Mouse (Mus musculus) frontal cortex, adult 2 months (tissue): ENCODE data around the gene Golph3l. TPM values are rescaled to one million over a fixed set of nuclear protein-coding genes. Genes with fewer than 3 reads are reported as not detected.
"Not testable (repeated sequence)": the region's sequence is repeated elsewhere in the genome, so short reads cannot be mapped to it uniquely, and the experiment has no call there.

Experiments used
- DNase-seq, 2 experiments: peaks; one replicate each; pipeline ENCODE4 v3.0.0; 2022; ENCODE audit warnings: low spot score in 1 of 2; ENCODE audit errors: extremely low spot score in 1 of 2
- polyA plus RNA-seq: library from polyadenylated mRNA; depleted of rRNA; stranded (reverse); fragments of >200 nt; gene quantifications from 2 replicates; pipeline ENCODE4 v1.2.3, GENCODE M21; 2012

Gene Golph3l
- polyA plus RNA-seq, 1 experiment: 16.8 TPM

DNA sequence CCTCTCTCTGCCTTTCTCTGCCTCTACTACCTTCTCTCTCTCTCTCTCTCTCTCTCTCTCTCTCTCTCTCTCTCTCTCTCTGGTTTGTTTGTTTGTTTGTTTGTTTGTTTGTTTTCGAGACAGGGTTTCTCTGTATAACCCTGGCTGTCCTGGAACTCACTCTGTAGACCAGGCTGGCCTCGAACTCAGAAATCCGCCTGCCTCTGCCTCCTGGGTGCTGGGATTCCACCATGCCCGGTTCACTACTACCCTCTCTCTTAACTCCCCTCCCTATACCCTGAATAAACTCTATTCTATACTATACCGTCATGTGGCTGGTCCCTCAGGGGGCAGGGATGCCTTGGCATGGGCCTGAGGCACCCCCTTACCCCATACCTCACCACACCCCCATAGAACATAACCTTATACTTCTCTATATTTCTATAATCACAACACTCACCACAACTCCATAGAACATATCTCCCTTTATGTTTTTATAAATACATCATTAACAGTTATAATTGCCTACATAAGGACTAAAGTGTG is 35.3 kb downstream of the Golph3l start:
- DNase-seq: not testable (repeated sequence)

DNA sequence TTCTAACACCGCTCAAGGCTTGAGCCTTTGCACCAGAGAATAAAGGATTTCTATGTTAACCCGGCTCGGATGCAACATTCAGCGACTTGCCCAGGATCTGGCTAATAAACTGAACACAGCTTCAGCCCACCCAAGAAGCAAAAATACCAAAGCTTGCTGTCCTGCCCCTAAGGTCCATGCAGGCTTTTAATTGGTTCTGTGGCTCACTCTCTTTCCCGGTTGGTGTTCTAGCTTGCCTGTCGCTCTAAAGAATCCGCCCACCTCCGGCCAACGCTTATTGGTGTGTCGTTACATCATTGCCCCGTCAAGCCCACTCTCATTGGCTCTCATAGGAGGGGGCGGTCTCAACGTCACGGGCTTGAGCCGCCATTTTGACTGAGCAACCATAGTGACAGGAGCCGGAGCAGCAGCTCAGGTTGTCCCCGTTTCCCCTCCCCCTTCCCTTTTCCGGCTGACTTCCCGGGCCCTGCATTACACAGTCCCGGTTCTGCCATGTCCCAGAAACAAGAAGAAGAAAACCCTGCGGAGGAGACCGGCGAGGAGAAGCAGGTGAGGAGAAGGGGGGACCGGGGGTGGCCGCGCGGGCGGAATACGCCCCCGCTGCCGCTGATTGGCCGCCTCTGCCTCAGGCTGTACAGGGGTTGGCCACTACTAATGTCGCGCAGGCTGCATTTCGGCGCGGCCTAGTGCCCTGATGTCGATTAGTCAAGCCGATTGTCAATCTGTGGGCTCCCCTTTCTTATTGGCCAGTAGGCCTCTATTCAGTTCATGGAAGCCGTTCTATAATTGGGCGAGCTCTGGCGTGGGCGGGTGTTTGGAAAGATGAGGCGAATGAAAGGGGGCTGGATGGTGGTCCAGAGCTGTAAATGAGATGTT is 36.1 kb downstream of the Golph3l start, which contains the start of gene Ensa:
Ensa (plus strand) TSS at position 366 of the 876 bp plus-strand sequence.
- DNase-seq: peak; percentile 99 to 100

DNA sequence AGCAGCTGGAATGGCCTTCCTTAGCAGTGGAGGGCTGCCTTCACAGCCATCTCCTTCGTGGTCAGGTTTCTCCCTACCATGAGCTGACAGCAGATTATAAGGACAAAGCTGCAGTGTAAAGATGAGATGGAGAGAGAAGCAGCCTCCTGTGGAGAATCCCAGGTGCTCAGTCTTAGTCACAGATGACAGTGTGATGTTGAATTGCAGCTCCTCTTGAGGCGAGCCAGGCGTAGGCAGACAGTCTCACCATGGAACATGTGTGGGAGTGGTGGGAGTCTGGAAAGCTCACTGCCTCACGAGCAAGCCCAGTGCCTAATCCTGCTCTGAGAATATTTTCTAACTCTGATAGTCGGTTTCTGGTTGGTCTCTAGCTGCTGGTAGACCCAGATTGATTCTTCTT is 39.0 kb downstream of the Golph3l start:
- peak; percentile 85 to 88 for DNase-seq

DNA sequence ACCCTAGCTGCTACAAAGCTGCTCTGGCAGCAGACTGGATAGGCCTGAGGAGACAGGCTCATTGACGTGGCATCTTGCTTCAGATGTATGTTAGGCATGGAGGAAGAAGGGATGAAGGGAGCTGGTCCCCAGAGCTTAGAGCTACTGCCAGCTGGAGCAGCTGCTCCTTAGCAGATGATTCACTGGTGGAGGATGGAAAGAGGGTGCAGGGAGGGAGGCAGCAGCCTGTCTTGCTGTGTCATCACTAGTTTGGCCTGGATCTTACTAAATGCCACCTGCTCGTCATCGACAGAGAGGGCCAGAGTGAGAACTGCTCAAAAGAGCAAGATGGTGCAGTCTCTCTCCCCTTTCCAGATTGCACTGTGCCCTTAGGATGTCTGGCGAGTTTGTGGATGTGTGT is 41.0 kb downstream of the Golph3l start:
- peak; percentile 75 to 85 for DNase-seq

DNA sequence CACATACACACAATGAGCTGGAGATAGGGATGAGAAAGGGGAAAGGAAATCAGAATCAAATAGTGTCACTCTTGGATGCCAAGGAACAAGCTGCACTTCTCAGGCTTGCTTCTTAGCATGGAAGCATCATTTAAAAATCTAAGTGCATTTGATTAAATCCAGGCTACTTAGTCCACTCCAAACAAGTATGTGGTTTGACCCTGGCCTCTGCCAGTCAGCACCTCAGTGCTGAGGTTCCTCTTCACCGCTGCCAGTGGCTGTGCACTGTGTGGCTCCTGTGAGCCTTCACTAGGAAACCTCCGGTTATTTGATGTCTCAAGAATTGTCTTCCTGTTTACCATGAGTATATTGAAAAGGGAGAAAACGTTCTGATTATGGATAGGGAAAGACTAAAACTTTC is 42.1 kb downstream of the Golph3l start:
- DNase-seq: no peak

DNA sequence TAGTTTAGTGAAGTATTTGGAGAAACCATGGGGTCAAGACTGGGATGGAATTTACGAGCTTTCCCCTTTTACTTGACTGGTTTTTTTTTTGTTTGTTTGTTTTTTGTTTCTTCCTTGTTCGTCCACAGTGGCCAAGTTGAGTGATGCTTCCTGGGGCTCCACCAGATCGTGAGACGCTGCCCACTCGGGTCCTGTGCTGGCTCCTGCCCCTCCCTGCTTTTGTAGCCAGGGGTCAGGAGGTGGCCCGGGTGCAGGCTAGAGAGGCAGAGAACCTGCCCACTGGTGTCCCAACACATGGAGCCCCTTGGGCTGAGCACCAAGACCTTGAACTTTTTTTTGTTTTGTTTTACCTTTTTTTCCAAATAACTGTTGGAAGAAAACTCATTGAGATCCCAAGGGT is 42.6 kb downstream of the Golph3l start:
- DNase-seq: no peak

DNA sequence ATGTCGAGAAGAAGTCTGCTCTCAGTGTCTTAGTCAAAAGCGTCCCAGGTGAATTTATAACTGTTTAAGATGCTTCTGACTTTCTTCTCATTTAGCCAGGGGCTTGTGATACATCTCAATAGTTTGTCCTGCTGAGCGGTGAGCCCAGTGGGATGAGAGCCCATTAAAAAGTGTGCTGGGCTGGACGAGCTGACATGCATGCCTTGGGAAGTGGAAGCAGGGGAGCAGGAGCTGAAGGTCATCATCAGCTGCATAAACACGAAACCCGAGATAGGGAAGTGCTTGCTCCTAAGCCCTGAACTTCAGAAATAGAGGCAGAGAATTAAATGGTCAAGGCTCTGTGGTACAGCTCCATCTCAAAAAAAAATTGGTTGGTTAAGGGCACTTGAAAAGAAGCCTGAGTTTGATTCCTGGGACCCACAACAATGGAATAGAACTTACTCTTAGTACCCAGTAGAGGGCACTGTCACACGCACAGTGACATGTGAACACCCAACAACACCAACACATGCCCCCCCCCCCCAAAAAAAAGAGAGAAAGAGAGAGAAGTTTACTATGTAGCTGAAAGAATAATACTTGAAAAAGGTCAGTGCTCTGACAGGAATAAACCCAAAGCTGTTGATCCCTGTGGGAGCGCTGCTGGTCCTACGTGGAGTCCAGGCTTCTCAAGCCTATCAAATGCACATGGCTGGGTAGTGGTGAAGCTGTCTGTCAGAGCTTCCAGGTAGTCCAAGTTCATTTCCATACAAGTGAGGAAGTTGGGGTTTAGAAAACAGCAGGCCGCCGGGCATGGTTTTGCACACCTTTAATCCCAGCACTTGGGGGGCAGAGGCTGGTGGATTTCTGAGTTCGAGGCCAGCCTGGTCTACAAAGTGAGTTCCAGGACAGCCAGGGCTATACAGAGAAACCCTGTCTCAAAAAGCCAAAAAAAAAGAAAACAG is 44.2 kb downstream of the Golph3l start:
- DNase-seq: no peak

DNA sequence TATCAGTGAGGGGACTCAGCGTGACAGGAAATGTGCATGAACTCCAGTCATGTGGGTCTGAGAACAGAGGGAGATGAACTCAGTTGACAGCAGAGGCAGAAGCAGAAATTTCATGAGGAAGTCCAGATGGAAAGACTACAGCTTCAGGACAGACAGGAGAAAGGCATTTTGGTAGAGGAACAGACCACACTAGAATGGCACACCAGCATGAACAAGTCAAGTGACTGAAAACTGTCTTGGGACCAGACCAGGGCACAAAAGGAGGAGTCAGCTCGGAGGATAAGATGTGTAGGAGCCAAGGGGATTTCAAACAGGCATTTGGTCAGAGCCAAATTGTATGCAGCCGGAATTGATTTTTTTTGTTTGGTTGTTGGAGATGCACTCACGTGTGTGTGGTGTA is 46.9 kb downstream of the Golph3l start:
- DNase-seq: no peak

DNA sequence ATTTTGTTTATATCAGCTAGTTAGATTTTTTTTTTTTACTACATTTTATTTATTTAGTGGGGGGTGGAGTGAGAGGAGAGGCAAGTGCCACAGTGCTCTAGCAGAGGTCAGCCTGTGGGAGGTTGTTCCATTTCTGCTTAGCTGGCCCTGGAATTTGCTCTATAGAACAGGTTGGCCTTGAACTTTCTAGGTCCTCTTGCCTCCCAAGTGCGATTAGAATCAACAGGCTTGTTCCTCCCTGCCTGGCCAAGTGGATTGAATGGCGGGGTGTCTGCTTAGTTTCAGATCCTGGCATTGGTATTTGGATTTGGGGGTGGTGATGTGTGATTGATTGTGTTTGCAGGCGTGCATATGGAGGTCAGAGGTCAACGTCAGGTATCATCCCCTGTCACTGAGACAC is 47.3 kb downstream of the Golph3l start:
- DNase-seq: no peak

DNA sequence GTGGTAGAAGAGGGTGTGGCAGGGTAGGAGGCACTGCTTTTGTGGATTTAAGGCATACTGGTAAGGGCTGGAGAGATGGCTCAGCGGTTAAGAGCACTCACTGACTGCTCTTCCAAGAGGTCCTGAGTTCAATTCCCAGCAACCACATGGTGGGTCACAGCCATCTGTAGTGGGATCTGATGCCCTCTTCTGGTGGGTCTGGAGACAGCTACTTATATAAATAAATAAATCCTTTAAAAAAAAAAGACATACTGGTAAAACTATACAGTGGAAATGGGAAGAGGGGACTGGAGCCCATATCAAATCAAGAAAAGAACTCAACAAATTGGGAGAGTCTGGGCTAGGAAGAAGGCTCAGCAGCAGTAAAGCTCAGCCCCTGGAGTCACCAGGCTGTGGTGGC is 51.0 kb downstream of the Golph3l start:
- no peak for DNase-seq

DNA sequence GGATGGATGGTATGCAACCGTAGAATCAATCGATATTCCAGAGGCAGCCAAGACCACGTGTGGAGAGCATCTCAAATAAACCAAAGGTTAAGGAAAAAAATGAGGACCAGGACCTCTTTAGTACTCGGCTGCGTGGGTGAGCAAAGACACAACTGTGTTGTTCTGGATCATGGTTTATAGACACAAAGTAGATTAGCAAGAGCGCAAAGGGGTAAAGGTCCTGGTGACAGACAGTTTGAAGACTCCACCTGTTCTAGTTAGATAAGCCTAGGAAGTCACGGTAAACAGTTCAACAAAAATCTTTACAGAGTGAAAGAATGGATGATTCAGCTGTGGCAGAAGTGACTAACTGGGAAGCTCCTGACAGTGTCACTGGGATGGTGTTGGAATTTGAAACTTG is 54.4 kb downstream of the Golph3l start:
- no peak for DNase-seq

DNA sequence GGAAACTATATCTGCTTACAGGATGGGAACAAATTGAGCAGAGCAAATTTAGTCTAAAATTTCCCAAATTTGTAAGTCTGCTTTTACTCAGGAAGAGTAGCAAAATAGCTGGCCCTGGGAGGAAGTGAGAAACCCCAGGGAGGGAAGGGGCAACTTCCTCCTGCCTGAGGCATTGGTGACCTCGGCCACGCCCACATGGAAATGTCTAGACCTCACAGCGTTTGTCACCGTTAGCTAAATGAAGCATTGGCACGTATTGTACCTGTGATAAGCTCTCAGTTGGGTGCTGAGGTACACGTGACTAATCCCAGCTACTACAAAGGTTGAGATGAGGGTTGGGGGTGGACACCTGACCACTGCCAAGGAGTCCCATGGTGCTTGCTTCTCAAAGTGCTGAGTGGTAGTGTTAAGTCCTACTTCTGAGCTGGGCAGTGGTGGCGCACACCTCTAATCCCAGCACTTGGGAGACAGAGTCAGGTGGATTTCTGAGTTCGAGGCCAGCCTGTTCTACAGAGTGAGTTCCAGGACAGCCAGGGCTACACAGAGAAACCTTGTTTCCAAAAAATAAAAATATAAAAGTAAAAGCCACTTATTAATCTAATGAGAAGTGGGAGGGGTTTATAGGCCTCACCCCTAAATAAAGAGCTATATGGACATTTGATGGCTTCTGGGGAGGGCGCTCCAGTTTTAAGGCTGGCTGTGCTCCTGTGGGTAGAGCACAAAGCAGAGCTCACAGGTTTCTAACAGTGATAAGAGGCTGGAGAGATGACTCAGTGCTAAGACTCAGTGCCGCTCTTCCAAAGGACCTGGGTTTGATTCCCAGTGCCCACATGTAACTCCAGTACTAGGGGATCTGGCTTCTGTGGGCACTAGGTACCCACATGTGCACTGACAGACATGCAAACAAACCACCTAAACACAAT is 56.8 kb downstream of the Golph3l start:
- no peak for DNase-seq

DNA sequence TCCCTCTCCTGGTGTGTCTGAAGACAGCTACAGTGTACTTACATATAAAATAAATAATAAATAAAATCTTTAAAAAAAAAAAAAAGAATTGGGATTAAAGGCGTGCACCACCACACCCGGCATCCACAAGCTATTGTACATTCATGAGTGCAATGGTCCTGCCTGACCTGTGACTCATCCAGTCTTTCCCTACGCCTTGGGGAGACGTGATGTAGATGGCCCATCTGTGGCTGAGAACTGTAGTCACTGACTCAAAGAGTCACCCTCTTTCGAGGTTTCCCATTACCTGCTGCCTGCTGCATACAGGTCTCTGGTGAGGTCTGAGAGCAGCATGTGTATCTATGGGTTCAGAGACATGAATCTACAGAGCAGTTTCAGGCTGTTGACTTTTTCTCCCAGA is 59.3 kb downstream of the Golph3l start:
- DNase-seq: no peak

DNA sequence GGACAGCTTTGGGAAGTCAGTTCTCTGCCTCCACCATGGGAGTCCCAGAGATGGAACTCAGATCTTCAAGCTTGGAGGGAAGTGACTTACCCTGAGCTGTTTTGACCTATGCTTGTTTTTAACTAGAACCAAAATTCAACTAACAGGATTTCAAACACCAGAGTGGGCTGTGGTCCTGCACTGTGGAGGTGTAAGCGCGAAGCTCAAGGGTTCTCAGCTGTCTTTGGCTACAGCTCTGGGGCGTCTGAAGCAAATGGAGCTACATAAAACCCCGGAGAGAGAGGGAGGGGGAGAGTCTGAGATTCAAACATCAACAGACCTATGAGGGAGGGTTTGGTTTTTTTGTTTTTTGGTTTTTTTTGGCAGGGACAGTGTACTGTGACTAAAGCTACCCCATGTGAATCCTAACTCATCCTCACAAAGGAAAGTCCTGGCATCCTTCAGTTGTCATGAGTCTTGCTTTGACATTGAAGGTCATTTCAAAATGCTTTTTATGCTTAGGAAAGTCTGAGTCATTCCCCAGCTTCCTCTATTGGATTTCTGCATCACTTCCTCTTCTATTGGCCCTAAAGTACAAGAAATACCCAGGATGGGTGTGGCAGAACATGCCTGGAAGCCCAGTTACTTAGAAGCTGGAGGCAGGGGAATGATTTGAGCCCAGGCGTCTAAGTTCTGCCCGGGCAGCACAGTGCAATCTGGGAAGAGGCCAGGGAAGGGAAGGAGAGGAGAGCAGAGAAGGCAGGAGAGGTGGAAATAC is 61.7 kb downstream of the Golph3l start:
- no peak for DNase-seq

DNA sequence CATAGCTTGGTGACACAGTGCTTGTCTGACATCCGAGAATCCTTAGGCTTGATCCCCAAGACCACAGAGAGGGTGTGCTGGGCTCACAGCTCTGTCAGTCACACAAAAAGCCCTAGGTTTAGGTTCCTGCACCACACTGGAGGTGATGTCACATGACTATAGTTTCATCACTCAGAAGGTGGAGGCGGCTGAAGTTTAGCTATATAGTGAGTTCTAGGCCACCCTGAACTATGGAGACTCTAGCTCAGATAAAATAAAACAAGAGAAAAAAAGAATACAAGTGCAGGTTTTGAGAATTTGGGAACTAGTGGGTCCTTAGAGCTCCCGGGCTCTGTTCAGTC is 62.3 kb downstream of the Golph3l start:
- no peak for DNase-seq

DNA sequence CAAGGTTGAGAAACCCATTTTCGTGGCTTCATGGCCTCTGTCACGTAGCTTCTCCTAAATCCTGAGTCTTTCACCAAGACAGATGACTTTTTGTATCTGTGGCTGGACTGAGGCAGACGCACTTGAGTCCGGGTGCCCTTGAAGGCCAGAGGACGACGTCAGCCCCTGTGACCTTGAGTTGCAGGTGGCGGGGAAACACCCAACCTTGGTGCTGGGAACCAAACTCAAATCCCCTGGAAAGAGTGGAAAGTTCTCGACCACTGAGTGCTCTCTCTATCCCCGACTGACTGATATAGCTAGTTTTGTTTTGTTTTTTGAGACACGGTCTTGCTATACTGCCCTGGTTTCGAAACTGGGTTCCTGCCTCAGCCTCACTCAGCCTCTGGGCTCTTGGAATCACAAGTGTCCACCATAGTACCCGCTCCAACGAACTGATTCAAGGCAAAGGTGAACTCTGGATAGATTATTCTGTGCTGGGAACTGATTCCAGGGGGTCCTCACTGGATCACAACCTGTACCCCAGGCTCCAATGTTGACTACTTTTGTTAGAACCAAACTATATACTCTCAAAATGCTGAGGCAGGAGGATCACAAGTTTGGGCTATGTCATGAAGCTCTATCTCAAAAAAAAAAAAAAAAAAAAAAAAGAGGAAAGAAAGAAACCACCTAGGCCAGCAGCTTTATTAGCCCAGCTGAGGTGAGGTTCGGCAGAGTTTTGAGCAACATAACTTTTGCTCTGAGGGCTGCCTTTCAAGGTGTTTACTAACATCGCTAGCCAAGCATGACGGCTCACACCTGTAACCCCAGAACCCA is 62.9 kb downstream of the Golph3l start:
- no peak for DNase-seq

DNA sequence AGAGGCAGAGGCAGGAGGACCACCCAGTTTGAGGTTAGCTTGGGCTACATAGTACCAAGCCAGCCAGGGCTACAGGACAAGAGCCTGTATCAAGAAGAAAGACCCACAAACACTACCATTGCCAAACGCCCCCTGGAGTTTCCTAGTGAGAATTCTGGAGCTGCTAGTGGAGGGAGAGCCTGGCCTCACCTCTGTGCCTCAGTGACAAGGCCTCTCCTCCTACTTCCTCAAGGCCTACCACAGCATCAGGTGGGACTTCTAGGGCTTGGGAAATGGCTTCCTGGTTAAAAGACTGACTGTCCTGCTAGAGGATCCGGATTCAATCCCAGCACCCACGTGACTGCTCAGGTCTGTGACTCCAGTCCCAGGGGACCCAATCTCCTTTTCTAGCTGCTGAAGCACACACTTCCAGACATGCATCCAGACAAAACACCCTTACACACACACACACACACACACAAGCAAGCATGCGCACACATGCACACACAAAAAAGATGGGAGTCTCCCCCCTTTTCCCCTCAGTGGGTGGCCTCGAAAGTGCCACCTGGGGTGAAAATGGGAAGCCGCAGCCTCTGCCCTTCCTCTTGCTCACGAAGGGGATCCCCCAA is 63.6 kb downstream of the Golph3l start:
- DNase-seq: no peak

DNA sequence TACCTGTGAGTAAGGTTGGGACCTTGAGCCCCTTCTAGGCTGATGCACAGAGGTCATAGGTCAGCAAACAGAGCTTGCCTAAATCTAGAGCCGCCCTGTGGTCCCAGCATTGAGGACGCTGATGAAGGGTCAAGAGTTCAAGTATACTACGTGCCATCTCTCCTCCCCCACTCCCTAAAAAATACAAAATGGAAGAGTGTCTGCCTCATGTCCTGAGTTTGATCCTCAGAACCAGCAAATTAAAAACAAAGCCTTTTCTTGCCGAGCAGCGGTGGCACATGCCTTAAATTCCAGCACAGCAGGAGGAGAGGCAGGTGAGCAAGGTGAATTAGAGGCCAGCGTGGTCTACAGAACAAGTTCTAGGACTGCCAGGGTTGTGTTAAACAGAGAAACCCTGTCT is 64.1 kb downstream of the Golph3l start:
- DNase-seq: no peak
